Mouse (Mus musculus): ENCODE results near the gene Fam104a. TPM values are rescaled to one million over a fixed set of nuclear protein-coding genes. Genes with fewer than 3 reads are reported as not detected.
A peak's percentile ranks its signal among the peaks of the same experiment; 100 is the strongest.

Fam104a gene
- polyA plus RNA-seq, 1 experiment from 2014 or later = 51.2 TPM

GRCm38 (mm10) chr11:113648690-113649352, 35.1 kb downstream of the Fam104a start, which contains the start of gene Cog1:
TSS of gene Cog1 (plus strand) at chr11:113649169.
- ATAC-seq (ENCODE audit: insufficient number of reproducible peaks, insufficient read depth, low FRiP score, low read depth) = no peak
- WGBS = 40% methylated on average over 26 of the region's 26 CpGs
- Histone ChIP-seq H3K36me3 (ENCODE audit: control insufficient read depth, insufficient read depth, low read length) (peaks cover 23% of the 10 kb centered on the region), H3K27me3 (ENCODE audit: control insufficient read depth, insufficient read depth, low read length) (no peaks in the 10 kb centered on the region), H3K9ac (replicated peaks; ENCODE audit: low read depth, low read length) (peak within 1 kb of the TSS; percentile 88), H3K9me3 (ENCODE audit: control insufficient read depth, low read depth, low read length) (no peaks in the 10 kb centered on the region), H3K4me2 (replicated peaks; ENCODE audit: low read depth, low read length) (peak within 1 kb of the TSS; percentile 66), H3K4me3 (ENCODE audit: low read depth, low read length) (peak within 1 kb of the TSS; percentile 96), H3K27ac (ENCODE audit: low read length) (peak within 1 kb of the TSS; percentile 77; the same call in 1 of the 2 replicates), H3K4me1 (ENCODE audit: control insufficient read depth, insufficient read depth, low read length) (peaks cover 5% of the 10 kb centered on the region; the same call in 1 of the 2 replicates)

DNA sequence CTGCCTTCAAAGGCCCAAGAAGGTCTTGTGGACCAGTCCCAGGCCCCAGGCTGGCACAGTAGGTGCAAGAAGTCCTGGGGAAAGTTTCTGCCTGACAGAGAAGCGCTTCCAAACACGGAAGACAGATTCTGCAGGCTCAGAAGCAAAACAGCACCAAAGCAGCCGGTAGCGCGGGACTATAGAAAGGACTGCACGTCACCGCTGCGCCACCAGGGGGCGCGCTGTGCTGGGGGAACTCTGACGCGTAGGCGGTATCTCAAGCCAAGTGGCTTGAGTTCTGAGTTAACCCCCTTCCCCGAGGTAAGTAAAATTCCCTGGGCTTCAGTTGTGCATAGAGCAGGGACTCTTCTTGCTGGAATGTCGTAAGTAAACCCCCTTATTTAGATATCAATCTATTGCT, 35.8 kb downstream of the Fam104a start:
- H3K27ac ChIP-seq (ENCODE audit: low read length) = no peak overlapping the region
- H3K4me3 ChIP-seq (ENCODE audit: low read depth, low read length) = no peak overlapping the region
- H3K27me3 ChIP-seq (ENCODE audit: control insufficient read depth, insufficient read depth, low read length) = no peaks in the 10 kb centered on the region
- H3K9me3 ChIP-seq (ENCODE audit: control insufficient read depth, low read depth, low read length) = no peaks in the 10 kb centered on the region
- H3K36me3 ChIP-seq (ENCODE audit: control insufficient read depth, insufficient read depth, low read length) = peaks cover 16% of the 10 kb centered on the region
- ATAC-seq (ENCODE audit: insufficient number of reproducible peaks, insufficient read depth, low FRiP score, low read depth) = no peak
- WGBS = 4% methylated on average over 15 of the region's 15 CpGs
- H3K4me2 ChIP-seq (replicated peaks; ENCODE audit: low read depth, low read length) = 0 out of 2 replicates have a peak overlapping the region, but pooled peaks have one; percentile 66
- H3K4me1 ChIP-seq (ENCODE audit: control insufficient read depth, insufficient read depth, low read length) = peaks cover 5% of the 10 kb centered on the region; the same call in 1 of the 2 replicates
- no peak overlapping the region; the same call in 1 of the 2 replicates for H3K9ac ChIP-seq (replicated peaks; ENCODE audit: low read depth, low read length)

GRCm38 (mm10) chr11:113645181-113645580, 38.8 kb downstream of the Fam104a start:
- no peaks in the 10 kb centered on the region for H3K27me3 ChIP-seq (ENCODE audit: control insufficient read depth, insufficient read depth, low read length)
- WGBS = 85% methylated on average over 3 of the region's 3 CpGs
- H3K4me2 ChIP-seq (replicated peaks; ENCODE audit: low read depth, low read length) = no peak overlapping the region
- no peak for ATAC-seq (ENCODE audit: insufficient number of reproducible peaks, insufficient read depth, low FRiP score, low read depth)
- no peak overlapping the region for H3K9ac ChIP-seq (replicated peaks; ENCODE audit: low read depth, low read length)
- no peak overlapping the region for H3K27ac ChIP-seq (ENCODE audit: low read length)
- H3K4me1 ChIP-seq (ENCODE audit: control insufficient read depth, insufficient read depth, low read length) = 0 out of 2 replicates have a peak, but pooled peaks cover 1% of the 10 kb centered on the region
- H3K4me3 ChIP-seq (ENCODE audit: low read depth, low read length) = no peak overlapping the region
- H3K36me3 ChIP-seq (ENCODE audit: control insufficient read depth, insufficient read depth, low read length) = no peaks in the 10 kb centered on the region
- H3K9me3 ChIP-seq (ENCODE audit: control insufficient read depth, low read depth, low read length) = no peaks in the 10 kb centered on the region

- 91% methylated on average over 12 of the region's 12 CpGs for WGBS
- ATAC-seq (ENCODE audit: insufficient number of reproducible peaks, insufficient read depth, low FRiP score, low read depth) = no peak
- Histone ChIP-seq H3K4me3 (ENCODE audit: low read depth, low read length) (no peak overlapping the region), H3K4me1 (ENCODE audit: control insufficient read depth, insufficient read depth, low read length) (no peaks in the 10 kb centered on the region), H3K36me3 (ENCODE audit: control insufficient read depth, insufficient read depth, low read length) (no peaks in the 10 kb centered on the region), H3K27me3 (ENCODE audit: control insufficient read depth, insufficient read depth, low read length) (no peaks in the 10 kb centered on the region), H3K4me2 (replicated peaks; ENCODE audit: low read depth, low read length) (no peak overlapping the region), H3K9ac (replicated peaks; ENCODE audit: low read depth, low read length) (no peak overlapping the region), H3K27ac (ENCODE audit: low read length) (no peak overlapping the region), H3K9me3 (ENCODE audit: control insufficient read depth, low read depth, low read length) (no peaks in the 10 kb centered on the region)
Measured at GRCm38 (mm10) chr11:113638680-113639079, 45.3 kb downstream of the Fam104a start.

DNA sequence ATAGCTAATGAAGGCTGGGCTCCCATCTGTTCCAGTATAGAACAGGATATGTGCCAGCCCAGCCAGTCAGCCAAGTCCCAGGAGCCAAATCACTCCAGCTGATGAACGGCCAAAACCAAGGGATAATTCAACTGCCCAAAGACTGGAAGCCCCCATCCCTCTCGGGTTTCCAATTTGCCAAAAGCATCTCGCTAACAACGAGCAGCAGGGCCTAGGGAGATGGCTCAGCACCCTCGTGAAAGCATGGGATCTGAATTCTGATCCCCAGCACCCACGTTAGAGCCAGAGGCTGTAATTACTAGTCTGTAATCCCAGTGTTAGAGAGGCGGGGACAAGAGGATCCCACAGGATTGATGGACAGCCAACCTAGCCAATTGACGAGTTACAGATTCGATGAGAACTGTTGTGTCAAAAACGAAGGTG, 49.2 kb downstream of the Fam104a start:
- H3K9me3 ChIP-seq (ENCODE audit: control insufficient read depth, low read depth, low read length) = no peaks in the 10 kb centered on the region
- no peaks in the 10 kb centered on the region for H3K4me1 ChIP-seq (ENCODE audit: control insufficient read depth, insufficient read depth, low read length)
- no peak overlapping the region for H3K4me3 ChIP-seq (ENCODE audit: low read depth, low read length)
- H3K36me3 ChIP-seq (ENCODE audit: control insufficient read depth, insufficient read depth, low read length) = no peaks in the 10 kb centered on the region
- H3K27ac ChIP-seq (ENCODE audit: low read length) = no peak overlapping the region
- H3K27me3 ChIP-seq (ENCODE audit: control insufficient read depth, insufficient read depth, low read length) = no peaks in the 10 kb centered on the region
- 72% methylated on average over 10 of the region's 10 CpGs for WGBS
- ATAC-seq (ENCODE audit: insufficient number of reproducible peaks, insufficient read depth, low FRiP score, low read depth) = no peak
- no peak overlapping the region for H3K9ac ChIP-seq (replicated peaks; ENCODE audit: low read depth, low read length)
- no peak overlapping the region for H3K4me2 ChIP-seq (replicated peaks; ENCODE audit: low read depth, low read length)

DNA sequence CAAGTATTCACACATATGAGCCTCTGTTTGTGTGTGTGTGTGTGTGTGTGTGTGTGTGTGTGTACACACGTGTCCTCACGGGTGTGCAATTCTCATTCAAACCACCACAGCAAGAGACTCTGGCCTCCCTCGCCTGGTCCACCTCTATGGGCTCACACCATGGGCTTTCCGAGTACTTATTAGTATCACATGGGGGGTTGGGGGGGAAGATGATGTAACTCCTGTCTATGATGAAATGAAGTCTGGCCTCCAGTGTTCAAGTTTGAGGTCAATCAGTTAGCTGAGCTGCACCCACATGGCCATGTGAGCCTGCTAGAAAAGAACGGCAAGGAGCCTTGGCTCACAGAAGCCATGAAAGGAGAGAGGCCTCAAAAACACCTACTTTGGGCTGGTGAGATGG, 50.6 kb downstream of the Fam104a start:
- Histone ChIP-seq H3K4me3 (ENCODE audit: low read depth, low read length) (no peak overlapping the region), H3K9ac (replicated peaks; ENCODE audit: low read depth, low read length) (no peak overlapping the region), H3K27ac (ENCODE audit: low read length) (no peak overlapping the region), H3K36me3 (ENCODE audit: control insufficient read depth, insufficient read depth, low read length) (no peaks in the 10 kb centered on the region), H3K4me2 (replicated peaks; ENCODE audit: low read depth, low read length) (no peak overlapping the region), H3K27me3 (ENCODE audit: control insufficient read depth, insufficient read depth, low read length) (no peaks in the 10 kb centered on the region), H3K9me3 (ENCODE audit: control insufficient read depth, low read depth, low read length) (no peaks in the 10 kb centered on the region), H3K4me1 (ENCODE audit: control insufficient read depth, insufficient read depth, low read length) (no peaks in the 10 kb centered on the region)
- no peak for ATAC-seq (ENCODE audit: insufficient number of reproducible peaks, insufficient read depth, low FRiP score, low read depth)
- WGBS = 95% methylated on average over 5 of the region's 5 CpGs

DNA sequence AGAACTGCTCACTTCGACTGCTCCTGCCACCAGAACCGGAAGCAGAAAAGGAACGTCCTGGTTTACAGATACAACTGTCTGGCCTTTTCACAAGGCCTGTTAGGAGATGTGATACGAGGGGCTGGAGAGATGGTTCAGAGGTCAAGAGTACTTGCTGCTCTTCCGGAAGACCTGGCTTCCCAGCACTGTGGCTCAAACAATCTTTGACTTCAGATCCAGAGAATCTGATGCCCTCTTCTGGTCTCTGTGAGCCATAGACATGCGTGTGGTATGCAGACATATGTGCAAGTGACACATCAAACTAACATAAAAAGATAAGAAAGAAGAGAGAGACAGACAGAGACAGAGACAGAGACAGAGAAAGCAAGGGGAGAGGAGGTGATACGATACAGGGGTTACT, 51.7 kb downstream of the Fam104a start:
- no peak overlapping the region for H3K4me3 ChIP-seq (ENCODE audit: low read depth, low read length)
- H3K9me3 ChIP-seq (ENCODE audit: control insufficient read depth, low read depth, low read length) = no peaks in the 10 kb centered on the region
- no peaks in the 10 kb centered on the region for H3K36me3 ChIP-seq (ENCODE audit: control insufficient read depth, insufficient read depth, low read length)
- no peak overlapping the region for H3K9ac ChIP-seq (replicated peaks; ENCODE audit: low read depth, low read length)
- 0 out of 2 replicates have a peak overlapping the region, but pooled peaks have one; percentile 10 for H3K4me2 ChIP-seq (replicated peaks; ENCODE audit: low read depth, low read length)
- no peak for ATAC-seq (ENCODE audit: insufficient number of reproducible peaks, insufficient read depth, low FRiP score, low read depth)
- H3K27ac ChIP-seq (ENCODE audit: low read length) = peak overlapping the region; percentile 10; the same call in 1 of the 2 replicates
- no peaks in the 10 kb centered on the region for H3K4me1 ChIP-seq (ENCODE audit: control insufficient read depth, insufficient read depth, low read length)
- WGBS = 60% methylated on average over 7 of the region's 7 CpGs
- no peaks in the 10 kb centered on the region for H3K27me3 ChIP-seq (ENCODE audit: control insufficient read depth, insufficient read depth, low read length)

DNA sequence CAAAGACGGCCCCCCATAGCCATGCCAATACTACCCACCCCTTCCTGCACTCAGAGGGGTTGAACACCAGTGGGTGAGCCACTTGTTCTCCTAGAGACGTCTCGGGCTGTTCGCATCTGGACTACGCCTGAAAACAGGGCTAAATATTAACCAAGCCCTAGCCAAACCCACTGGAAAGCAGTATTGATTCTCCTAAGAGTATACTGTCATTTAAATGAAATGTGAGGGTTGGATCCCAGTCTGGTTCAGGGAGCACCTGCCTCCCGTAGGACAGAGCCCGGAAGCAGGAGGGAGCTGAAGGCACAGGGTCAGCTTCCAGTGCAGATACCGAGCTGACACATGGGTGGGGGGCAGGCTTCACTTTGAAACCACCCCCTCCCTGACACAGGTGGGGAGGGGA, 52.1 kb downstream of the Fam104a start:
- 56% methylated on average over 8 of the region's 8 CpGs for WGBS
- peak overlapping the region; percentile 10; the same call in 1 of the 2 replicates for H3K27ac ChIP-seq (ENCODE audit: low read length)
- H3K4me2 ChIP-seq (replicated peaks; ENCODE audit: low read depth, low read length) = 0 out of 2 replicates have a peak overlapping the region, but pooled peaks have one; percentile 10
- no peak overlapping the region for H3K4me3 ChIP-seq (ENCODE audit: low read depth, low read length)
- no peaks in the 10 kb centered on the region for H3K4me1 ChIP-seq (ENCODE audit: control insufficient read depth, insufficient read depth, low read length)
- H3K9ac ChIP-seq (replicated peaks; ENCODE audit: low read depth, low read length) = no peak overlapping the region
- peak; percentile 66; the same call in 1 of the 2 replicates for ATAC-seq (ENCODE audit: insufficient number of reproducible peaks, insufficient read depth, low FRiP score, low read depth)
- no peaks in the 10 kb centered on the region for H3K36me3 ChIP-seq (ENCODE audit: control insufficient read depth, insufficient read depth, low read length)
- no peaks in the 10 kb centered on the region for H3K9me3 ChIP-seq (ENCODE audit: control insufficient read depth, low read depth, low read length)
- H3K27me3 ChIP-seq (ENCODE audit: control insufficient read depth, insufficient read depth, low read length) = no peaks in the 10 kb centered on the region
